Mouse (Mus musculus) small intestine, adult 2 months (tissue): ENCODE results near the gene Pigr.

Experiments used
- CTCF ChIP-seq: fragments of 200-500 bp; IDR thresholded peaks from 2 replicates; pipeline ENCODE4 v1.5.1; 2012; ENCODE audit warnings: low read depth, mild to moderate bottlenecking, control low read depth, inconsistent platforms, low read length, moderate library complexity, mixed read lengths; ENCODE audit not compliant: insufficient replicate concordance, insufficient read length; ENCODE audit errors: extremely low read depth
- POLR2A ChIP-seq: fragments of 200-500 bp; IDR thresholded peaks from 2 replicates; pipeline ENCODE4 v1.6.1; 2012; ENCODE audit warnings: low read depth, mild to moderate bottlenecking, control low read depth, inconsistent platforms, low read length, moderate library complexity

GRCm38 (mm10) chr1:130800602-130801001 lies 25.9 kb upstream of the Pigr start, which contains the start of gene Fcamr:
- TF ChIP-seq CTCF (no peak), POLR2A (no peak)
